Mouse (Mus musculus) lung, adult 2 months (tissue): ENCODE measurements around the gene Rassf6.

Source experiments
- CTCF ChIP-seq: fragments of 200-500 bp; IDR thresholded peaks from 2 replicates; pipeline ENCODE4 v1.5.1; 2011; ENCODE audit warnings: mild to moderate bottlenecking, low read length, control low read depth; ENCODE audit not compliant: insufficient read depth
- POLR2A ChIP-seq: fragments of 200-500 bp; IDR thresholded peaks from 2 replicates; pipeline ENCODE4 v1.6.1; 2011; ENCODE audit warnings: low read depth, mild to moderate bottlenecking, control low read depth, low read length, borderline replicate concordance; ENCODE audit errors: extremely low read depth

DNA sequence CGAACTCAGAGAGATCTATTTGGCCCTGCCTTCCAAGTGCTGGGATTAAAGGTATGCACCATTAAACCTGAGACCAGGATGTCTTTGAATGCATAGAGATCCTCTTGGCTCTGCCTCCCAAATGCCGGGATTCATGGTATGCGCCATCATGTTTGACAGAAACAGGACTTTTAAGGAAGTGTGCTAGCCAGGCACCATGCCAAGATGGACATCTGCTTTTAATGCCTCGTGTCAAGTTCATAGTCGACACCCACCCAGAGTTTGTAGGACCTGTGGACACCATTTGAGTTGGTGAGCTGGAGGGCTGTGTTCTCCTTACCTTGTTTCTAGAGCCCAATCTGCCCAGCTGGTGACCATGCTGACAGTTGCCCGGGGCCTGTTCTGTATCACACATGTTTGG lies 48.5 kb downstream of the Rassf6 start:
- TF ChIP-seq CTCF (no peak), POLR2A (no peak)
